Mouse (Mus musculus) neutrophil, adult 59 days (primary cell): ENCODE results near the gene Mterf4. TPM values are rescaled to one million over a fixed set of nuclear protein-coding genes. Genes with fewer than 3 reads are reported as not detected.

ENCODE experiments used
- total RNA-seq, 2 experiments: library from RNA; stranded (reverse); gene quantifications; 1 replicate in 1 of 2; 2 replicates in 1 of 2; pipeline ENCODE4 v1.2.4; 2023

Mterf4 gene
- 10 to 100 TPM; 10.7 to 14.1 TPM for total RNA-seq

GRCm38 (mm10) chr1:93305581-93306337, at the start of gene Mterf4:
Gene Mterf4 (minus strand): TSS chr1:93305915.

GRCm38 (mm10) chr1:93342648-93343503, 37.2 kb upstream of the Mterf4 start, which contains the start of the genes Ppp1r7 and Pask:
Gene Ppp1r7 (plus strand): TSS chr1:93342854.
Gene Pask (minus strand): TSS chr1:93343482.

Other genes with a start within 250 kb of the Mterf4 start
- under 1 TPM; 0.18 to 0.64 TPM for gene Kif1a, start 204.0 kb downstream of the Mterf4 start, total RNA-seq
- not detected for gene Agxt, start 170.7 kb downstream of the Mterf4 start, total RNA-seq
- not detected for gene 2310007B03Rik, start 145.0 kb downstream of the Mterf4 start, total RNA-seq
- not detected for gene Crocc2, start 137.2 kb downstream of the Mterf4 start, total RNA-seq
- gene Sned1, start 70.1 kb downstream of the Mterf4 start, total RNA-seq, result 1 to 10 TPM; 6.9 to 8.3 TPM
- gene Ppp1r7, start 36.9 kb upstream of the Mterf4 start, total RNA-seq, result 10 to 100 TPM; 14.0 to 15.6 TPM
- 1 to 10 TPM; 7.5 to 9.2 TPM for gene Pask, start 37.6 kb upstream of the Mterf4 start, total RNA-seq
- gene Ano7, start 68.0 kb upstream of the Mterf4 start, total RNA-seq, result not detected
- gene Hdlbp, start 172.9 kb upstream of the Mterf4 start, total RNA-seq, result 100 to 1,000 TPM; 138 to 149 TPM
- 1 to 10 TPM; 1.7 to 3.1 TPM for gene Farp2, start 206.2 kb upstream of the Mterf4 start, total RNA-seq